Mouse (Mus musculus) gastrocnemius, adult 18-20 months (tissue): ENCODE measurements around the gene Rcvrn. TPM values are rescaled to one million over a fixed set of nuclear protein-coding genes. Genes with fewer than 3 reads are reported as not detected.

Experiments used
- total RNA-seq, 2 experiments: library from RNA; stranded (reverse); gene quantifications; 2 replicates each; pipeline ENCODE4 v1.2.3; 2021

Rcvrn gene
- total RNA-seq, 2 experiments from 2014 or later, result 0.21 TPM; not detected in 1

Other genes with a start within 250 kb of the Rcvrn start
- 1 to 10 TPM; 6.4 to 8.1 TPM for gene Gas7, start 239.9 kb upstream of the Rcvrn start, total RNA-seq
- gene Glp2r, start 75.8 kb downstream of the Rcvrn start, total RNA-seq, result under 1 TPM; 0.43 to 0.59 TPM
- not detected for gene Gsg1l2, start 79.3 kb downstream of the Rcvrn start, total RNA-seq
- gene Dhrs7c, start 102.9 kb downstream of the Rcvrn start, total RNA-seq, result 100 to 1,000 TPM; 224 to 340 TPM
- under 1 TPM; 0.40 to 0.57 TPM for gene Usp43, start 226.8 kb downstream of the Rcvrn start, total RNA-seq